Mouse (Mus musculus): Measurements from ENCODE around the gene Lamp1. TPM values are rescaled to one million over a fixed set of nuclear protein-coding genes. Genes with fewer than 3 reads are reported as not detected.

The Lamp1 gene
- total RNA-seq, 2 experiments from 2014 or later, result 241 to 248 TPM

- TF ChIP-seq CTCF (conservative IDR thresholded peaks at IDR 0.05), result peak; percentile 62
- Histone ChIP-seq H3K27ac (no peak overlapping the region), H3K4me3 (no peak overlapping the region)
- no peak for DNase-seq (ENCODE audit: low spot score in 2 of 2)
These were observed 49.8 kb downstream of the Lamp1 start for GRCm38 (mm10) chr8:13208627-13209355.

GRCm38 (mm10) chr8:13209770-13210169 is 50.8 kb downstream of the Lamp1 start:
- Histone ChIP-seq H3K27ac (no peak overlapping the region), H3K4me3 (no peak overlapping the region)
- no peak for TF ChIP-seq CTCF (conservative IDR thresholded peaks at IDR 0.05)
- no peak for DNase-seq (ENCODE audit: low spot score in 2 of 2)

- H3K4me3 ChIP-seq, result no peak overlapping the region
- peak; percentile 77 to 89 for DNase-seq (ENCODE audit: low spot score in 2 of 2)
- H3K27ac ChIP-seq, result peak overlapping the region; percentile 7; the same call in 1 of the 2 replicates
- TF ChIP-seq CTCF (conservative IDR thresholded peaks at IDR 0.05), result peak; percentile 88
These were observed 54.7 kb downstream of the Lamp1 start for GRCm38 (mm10) chr8:13213479-13214268.

- TF ChIP-seq CTCF (conservative IDR thresholded peaks at IDR 0.05), result no peak
- no peak for DNase-seq (ENCODE audit: low spot score in 2 of 2)
- Histone ChIP-seq H3K4me3 (no peak overlapping the region), H3K27ac (no peak overlapping the region)
These were observed 57.4 kb downstream of the Lamp1 start for GRCm38 (mm10) chr8:13216386-13216785.

- H3K4me3 ChIP-seq, result no peak overlapping the region
- TF ChIP-seq CTCF (conservative IDR thresholded peaks at IDR 0.05), result no peak
- no peak overlapping the region for H3K27ac ChIP-seq
- DNase-seq (ENCODE audit: low spot score in 2 of 2), result no peak
These were observed 58.1 kb downstream of the Lamp1 start for GRCm38 (mm10) chr8:13217093-13217492.

GRCm38 (mm10) chr8:13217986-13218385 is 59.0 kb downstream of the Lamp1 start:
- no peak for TF ChIP-seq CTCF (conservative IDR thresholded peaks at IDR 0.05)
- no peak overlapping the region for H3K27ac ChIP-seq

GRCm38 (mm10) chr8:13218441-13218840 is 59.5 kb downstream of the Lamp1 start:
- DNase-seq (ENCODE audit: low spot score in 2 of 2), result no peak
- TF ChIP-seq CTCF (conservative IDR thresholded peaks at IDR 0.05), result no peak
- H3K4me3 ChIP-seq, result no peak overlapping the region

More at GRCm38 (mm10) chr8:13217986-13218385, 59.0 kb downstream of the Lamp1 start:
- no peak overlapping the region for H3K4me3 ChIP-seq
- no peak for DNase-seq (ENCODE audit: low spot score in 2 of 2)

GRCm38 (mm10) chr8:13224426-13224825 is 65.5 kb downstream of the Lamp1 start:
- DNase-seq (ENCODE audit: low spot score in 2 of 2), result no peak
- H3K4me3 ChIP-seq, result no peak overlapping the region
- H3K27ac ChIP-seq, result no peak overlapping the region
- TF ChIP-seq CTCF (conservative IDR thresholded peaks at IDR 0.05), result no peak

More at GRCm38 (mm10) chr8:13218441-13218840, 59.5 kb downstream of the Lamp1 start:
- H3K27ac ChIP-seq, result no peak overlapping the region

Small RNAs within 50 kb of the gene (microRNA-seq; reads per million reads assigned to microRNA genes)
- gene Mir1968 (10.9 reads per million in 2 experiments), gene Mir7065 (0 reads per million in 2 experiments)

Other genes starting within 250 kb of the Lamp1 start
- under 1 TPM in 1 of 2 experiments, not detected in 1; 0.20 TPM for gene F7, start 133.1 kb upstream of the Lamp1 start, total RNA-seq (2021)
- not detected for gene F10, start 121.9 kb upstream of the Lamp1 start, total RNA-seq (2021)
- gene Proz, start 98.2 kb upstream of the Lamp1 start, total RNA-seq (2021), result not detected
- gene Pcid2, start 53.7 kb upstream of the Lamp1 start, total RNA-seq (2021), result 10 to 100 TPM; 28.2 to 30.7 TPM
- gene Cul4a, start 53.5 kb upstream of the Lamp1 start, total RNA-seq (2021), result 10 to 100 TPM; 60.1 to 60.8 TPM
- 1 to 10 TPM; 4.0 to 4.1 TPM for gene Grtp1, start 41.5 kb downstream of the Lamp1 start, total RNA-seq (2021)
- gene Adprhl1, start 95.0 kb downstream of the Lamp1 start, total RNA-seq (2021), result 1 to 10 TPM in 1 of 2 experiments, under 1 TPM in 1; 0.67 to 1.1 TPM
- gene Dcun1d2, start 129.0 kb downstream of the Lamp1 start, total RNA-seq (2021), result 10 to 100 TPM; 36.4 to 40.1 TPM
- gene Tmco3, start 129.0 kb downstream of the Lamp1 start, total RNA-seq (2021), result 10 to 100 TPM; 42.8 to 42.9 TPM
- 10 to 100 TPM; 66.1 to 66.7 TPM for gene Tfdp1, start 179.6 kb downstream of the Lamp1 start, total RNA-seq (2021)
- not detected for gene Atp4b, start 237.7 kb downstream of the Lamp1 start, total RNA-seq (2021)
- gene Grk1, start 245.9 kb downstream of the Lamp1 start, total RNA-seq (2021), result not detected

Data from layer of hippocampus, adult 2 months (tissue).